Mouse (Mus musculus) testis, postnatal 10 days (tissue): ENCODE measurements at regions not wholly inside any gene's neighbourhood (a gene's known extent, or its start where the extent isn't known, plus 50 kb on each side); places are given as distances from the start of the nearest gene placed in this dataset.
A peak's percentile ranks its signal among the peaks of the same experiment; 100 is the strongest.

Experiments
- DNase-seq: peaks from one replicate; pipeline ENCODE4 v3.0.0; 2021; ENCODE audit warnings: low spot score

- DNase-seq = no peak
Measured at GRCm38 (mm10) chr12:49449396-49449795, 64.4 kb downstream of the Gm43517 start.

GRCm38 (mm10) chr12:49468059-49468458 lies 83.1 kb downstream of the Gm43517 start:
- no peak for DNase-seq

- peak; percentile 44 for DNase-seq
Measured at GRCm38 (mm10) chr12:49473371-49473770, 88.4 kb downstream of the Gm43517 start.

- no peak for DNase-seq
Measured at GRCm38 (mm10) chr12:49480656-49481055, 95.7 kb downstream of the Gm43517 start.

GRCm38 (mm10) chr12:49481151-49481550 lies 96.2 kb downstream of the Gm43517 start:
- no peak for DNase-seq

GRCm38 (mm10) chr12:49482367-49482766 lies 97.4 kb downstream of the Gm43517 start:
- no peak for DNase-seq

GRCm38 (mm10) chr12:49484070-49484770 lies 99.2 kb downstream of the Gm43517 start:
- DNase-seq = no peak

- DNase-seq = no peak
Measured at GRCm38 (mm10) chr12:49513131-49513530, 128.2 kb downstream of the Gm43517 start.

GRCm38 (mm10) chr12:49514616-49515015 lies 129.6 kb downstream of the Gm43517 start:
- DNase-seq = no peak
